Mouse (Mus musculus) adrenal gland, adult 8-10 months (tissue): Measurements from ENCODE around the gene Vsnl1. TPM values are rescaled to one million over a fixed set of nuclear protein-coding genes. Genes with fewer than 3 reads are reported as not detected.

ENCODE experiments used
- DNase-seq: peaks from one replicate; pipeline ENCODE4 v3.0.0; 2022
- total RNA-seq, 4 experiments: library from RNA; stranded (reverse); gene quantifications; 2 replicates each; pipeline ENCODE4 v1.2.4; 2022

The Vsnl1 gene
- total RNA-seq, 4 experiments from 2014 or later, result 52.9 to 74.7 (median 58.7) TPM

DNA sequence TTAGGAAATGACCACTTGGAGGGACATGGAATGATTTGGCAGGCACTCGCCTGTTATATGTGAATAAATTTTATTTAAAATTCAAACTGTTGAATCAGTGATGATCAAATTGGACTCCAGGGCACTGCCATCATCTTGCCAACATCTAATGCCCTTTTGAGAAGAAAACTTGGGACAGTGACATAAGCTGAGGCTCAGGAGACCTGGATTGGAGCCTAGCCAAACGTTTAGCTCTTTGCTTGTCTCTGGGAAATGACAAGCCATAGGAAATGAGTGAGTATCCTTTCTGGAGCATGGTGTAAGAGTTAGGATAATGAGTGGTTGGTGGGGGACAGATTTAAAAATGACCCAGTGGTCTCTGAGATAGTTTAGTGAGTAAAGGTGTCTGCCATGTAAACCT lies 57.0 kb downstream of the Vsnl1 start:
- no peak for DNase-seq

DNA sequence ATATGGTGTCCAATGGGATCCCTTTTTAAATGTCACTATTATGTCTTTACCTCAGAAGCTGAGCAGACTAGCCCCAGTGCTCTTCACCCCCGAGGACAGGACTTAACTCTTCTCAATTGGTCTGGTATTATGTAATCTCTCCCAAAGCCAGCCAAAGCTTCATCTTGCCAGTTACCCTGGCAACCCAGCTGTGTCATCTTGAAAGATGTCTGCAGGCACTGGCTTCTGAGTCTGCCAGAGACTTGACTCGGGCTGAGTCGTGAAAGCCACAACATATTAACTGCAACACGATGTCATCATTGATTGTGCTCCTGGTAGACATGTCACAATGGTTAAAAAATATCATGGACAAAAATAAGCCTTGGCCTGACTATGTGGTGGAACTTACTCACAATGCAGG lies 66.4 kb downstream of the Vsnl1 start:
- DNase-seq, result peak; percentile 36

DNA sequence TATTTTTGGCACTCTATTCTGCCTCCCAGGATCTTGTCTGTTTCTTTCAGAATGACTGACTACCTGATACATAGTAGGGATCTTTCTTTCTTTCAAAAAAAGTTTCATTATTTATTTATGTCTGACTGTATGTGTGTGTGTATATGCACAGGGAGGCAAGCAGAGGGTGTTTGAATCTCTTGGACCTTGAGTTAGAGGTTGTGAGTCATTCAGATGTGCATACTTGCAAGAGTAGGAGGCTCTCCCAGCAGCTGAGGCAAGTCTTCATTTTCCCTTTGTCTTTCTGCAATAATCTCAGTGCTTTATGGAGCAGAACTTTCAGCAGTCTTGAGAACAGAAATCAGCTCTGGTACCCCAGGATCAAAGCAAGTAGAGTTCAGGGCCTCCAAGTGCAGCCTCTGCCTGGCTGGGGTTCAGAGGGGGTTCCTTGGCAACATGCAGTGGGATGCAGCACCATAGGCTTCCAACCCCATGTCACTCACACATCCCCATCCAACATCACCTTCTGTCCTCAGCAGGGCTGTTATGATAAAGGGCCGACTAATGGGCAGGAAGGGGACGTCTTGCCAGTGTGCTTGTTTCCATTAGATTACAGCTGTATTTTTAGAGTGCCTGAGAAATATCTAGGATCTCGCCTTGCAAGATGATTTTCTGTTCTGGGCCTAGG lies 69.2 kb downstream of the Vsnl1 start:
- no peak for DNase-seq

- no peak for DNase-seq
These were observed 71.5 kb downstream of the Vsnl1 start for GRCm38 (mm10) chr12:11364870-11365269.

DNA sequence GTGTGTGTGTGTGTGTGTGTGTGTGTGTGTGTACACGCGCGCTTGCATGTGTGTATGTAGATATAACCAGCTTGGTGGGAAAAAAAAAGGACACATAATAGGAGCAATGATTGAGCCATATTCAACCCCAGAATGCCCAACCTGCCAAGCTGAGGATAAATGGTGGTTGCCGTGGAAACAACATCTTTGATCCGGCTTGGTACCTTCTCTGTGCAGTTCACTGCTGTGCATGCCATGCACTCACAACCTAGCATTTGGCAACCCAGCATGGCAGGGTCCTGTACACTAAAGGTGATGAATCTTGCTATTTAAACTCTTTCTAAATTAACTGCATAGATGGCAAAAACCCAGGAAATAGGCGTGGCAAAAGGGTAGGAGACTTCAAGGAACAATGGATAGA lies 74.0 kb downstream of the Vsnl1 start:
- DNase-seq, result no peak

DNA sequence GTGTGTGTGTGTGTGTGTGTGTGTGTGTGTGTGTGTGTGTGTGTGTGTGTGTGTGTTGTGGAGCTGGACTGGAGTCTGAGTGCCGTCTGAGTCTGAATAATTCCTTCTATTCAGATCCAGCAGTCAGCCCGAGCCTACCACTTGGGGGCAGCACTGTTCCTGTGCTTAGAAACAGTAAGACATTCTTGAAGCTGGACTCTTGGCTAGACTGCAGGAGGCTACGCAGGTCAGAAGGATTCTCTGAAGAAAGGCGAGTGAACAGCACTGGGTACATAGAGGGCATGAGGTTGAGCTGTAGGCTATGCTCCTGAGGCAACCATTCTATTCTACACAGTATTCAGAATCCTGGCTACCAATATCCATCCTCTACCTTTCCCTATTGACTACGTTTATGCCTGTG lies 85.5 kb downstream of the Vsnl1 start:
- peak; percentile 61 for DNase-seq

DNA sequence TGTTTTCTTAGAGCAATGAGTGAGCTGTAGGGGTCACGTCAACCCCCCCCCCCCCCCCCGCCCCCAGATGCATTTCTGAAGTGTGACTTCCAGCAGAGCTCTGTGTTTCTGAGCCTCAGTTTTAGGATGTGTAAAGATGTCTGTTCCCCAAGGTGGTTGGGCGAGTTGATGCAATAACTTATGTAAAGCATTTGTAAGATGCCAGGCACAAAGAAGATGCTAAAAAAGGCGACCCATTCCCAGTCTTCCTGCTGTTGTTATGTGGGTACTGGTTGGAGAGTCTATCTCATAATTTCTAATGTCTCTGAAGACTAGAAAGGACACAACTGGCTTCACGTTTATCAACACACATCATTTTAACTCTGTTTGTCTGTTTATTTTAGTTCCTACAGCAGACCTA lies 86.5 kb downstream of the Vsnl1 start:
- DNase-seq, result no peak

DNA sequence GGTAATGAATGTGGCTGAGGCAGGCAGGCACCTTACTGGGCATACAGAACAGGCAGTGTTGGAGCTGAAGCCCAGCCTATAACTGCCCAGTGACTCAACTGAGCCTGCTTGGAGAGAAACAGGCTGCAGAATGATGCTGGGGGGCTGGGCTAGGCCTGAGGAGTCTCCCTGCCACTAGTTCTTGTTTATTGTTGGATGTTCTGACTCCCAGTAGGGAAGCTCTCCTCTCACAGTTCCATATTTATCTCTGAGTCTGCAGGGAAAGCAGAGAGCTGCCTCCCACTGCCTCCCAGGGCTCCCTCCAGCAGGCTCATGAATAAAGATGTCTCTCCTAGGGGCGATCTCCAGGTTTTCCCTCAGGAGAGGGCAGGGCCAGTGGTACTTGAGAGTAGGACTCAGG lies 88.0 kb downstream of the Vsnl1 start:
- DNase-seq, result no peak

DNA sequence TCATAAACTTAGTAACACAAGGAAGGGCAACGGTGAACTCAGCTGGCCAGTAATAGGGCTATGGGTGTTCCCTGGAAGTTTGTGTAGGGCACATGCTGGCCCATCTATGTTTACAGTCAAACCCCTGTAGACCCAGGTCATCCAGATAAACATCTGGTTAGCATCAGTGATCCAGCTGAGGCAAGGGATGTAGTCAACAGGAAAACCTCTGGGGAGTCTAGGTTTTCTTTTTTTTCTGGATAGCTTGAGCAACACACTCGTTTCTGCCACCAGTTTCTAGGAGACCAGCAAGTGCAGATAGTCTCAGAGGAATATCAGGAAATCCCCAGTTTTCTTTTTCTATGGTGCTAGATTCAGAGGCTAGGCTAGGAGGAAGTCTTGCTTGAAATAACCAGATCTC lies 90.5 kb downstream of the Vsnl1 start:
- no peak for DNase-seq

- DNase-seq, result no peak
These were observed 94.3 kb downstream of the Vsnl1 start for GRCm38 (mm10) chr12:11342020-11342600.

DNA sequence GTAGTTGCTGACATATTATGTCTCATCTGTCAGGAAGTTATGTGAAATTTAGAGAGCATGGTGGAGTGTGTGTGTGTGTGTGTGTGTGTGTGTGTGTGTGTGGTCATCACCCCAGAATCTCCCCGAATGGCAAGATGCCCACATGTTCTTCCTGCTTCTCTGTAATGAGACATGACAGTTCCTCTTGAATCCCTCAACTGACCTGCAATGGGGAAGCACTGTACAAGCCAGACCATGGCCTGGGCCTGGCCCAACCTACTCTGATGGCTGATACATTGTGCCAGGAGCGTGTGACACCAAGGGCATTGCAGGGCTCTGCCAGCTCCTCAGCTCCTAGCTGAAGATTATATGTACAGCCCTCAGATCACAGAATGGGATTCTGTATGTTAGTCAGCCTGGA lies 98.2 kb downstream of the Vsnl1 start:
- no peak for DNase-seq

DNA sequence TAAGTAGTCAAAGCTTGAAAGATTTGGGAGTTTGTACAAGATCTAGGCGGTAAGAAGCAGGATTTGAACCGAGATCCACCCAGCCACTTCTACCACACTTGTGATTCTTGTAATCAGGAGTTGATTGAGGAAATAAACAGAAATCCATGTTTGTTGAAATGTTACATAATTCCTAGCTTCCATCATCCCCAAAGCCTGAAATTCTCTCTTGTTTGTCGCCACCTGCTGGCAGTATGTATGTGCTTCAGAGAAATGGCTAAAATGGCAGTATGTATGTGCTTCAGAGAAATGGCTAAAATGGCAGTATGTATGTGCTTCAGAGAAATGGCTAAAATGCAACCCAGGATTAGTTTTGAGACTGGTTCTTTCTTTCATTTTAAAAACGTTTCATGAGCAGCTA lies 99.6 kb downstream of the Vsnl1 start:
- peak; percentile 31 for DNase-seq

- no peak for DNase-seq
These were observed 109.9 kb downstream of the Vsnl1 start for GRCm38 (mm10) chr12:11326483-11326882.

GRCm38 (mm10) chr12:11324480-11324879 lies 111.9 kb downstream of the Vsnl1 start:
- DNase-seq, result no peak

- peak; percentile 25 for DNase-seq
These were observed 118.7 kb downstream of the Vsnl1 start for GRCm38 (mm10) chr12:11317671-11318070.

GRCm38 (mm10) chr12:11313840-11314239 lies 122.6 kb downstream of the Vsnl1 start:
- no peak for DNase-seq

- DNase-seq, result no peak
These were observed 125.3 kb downstream of the Vsnl1 start for GRCm38 (mm10) chr12:11311106-11311505.

DNA sequence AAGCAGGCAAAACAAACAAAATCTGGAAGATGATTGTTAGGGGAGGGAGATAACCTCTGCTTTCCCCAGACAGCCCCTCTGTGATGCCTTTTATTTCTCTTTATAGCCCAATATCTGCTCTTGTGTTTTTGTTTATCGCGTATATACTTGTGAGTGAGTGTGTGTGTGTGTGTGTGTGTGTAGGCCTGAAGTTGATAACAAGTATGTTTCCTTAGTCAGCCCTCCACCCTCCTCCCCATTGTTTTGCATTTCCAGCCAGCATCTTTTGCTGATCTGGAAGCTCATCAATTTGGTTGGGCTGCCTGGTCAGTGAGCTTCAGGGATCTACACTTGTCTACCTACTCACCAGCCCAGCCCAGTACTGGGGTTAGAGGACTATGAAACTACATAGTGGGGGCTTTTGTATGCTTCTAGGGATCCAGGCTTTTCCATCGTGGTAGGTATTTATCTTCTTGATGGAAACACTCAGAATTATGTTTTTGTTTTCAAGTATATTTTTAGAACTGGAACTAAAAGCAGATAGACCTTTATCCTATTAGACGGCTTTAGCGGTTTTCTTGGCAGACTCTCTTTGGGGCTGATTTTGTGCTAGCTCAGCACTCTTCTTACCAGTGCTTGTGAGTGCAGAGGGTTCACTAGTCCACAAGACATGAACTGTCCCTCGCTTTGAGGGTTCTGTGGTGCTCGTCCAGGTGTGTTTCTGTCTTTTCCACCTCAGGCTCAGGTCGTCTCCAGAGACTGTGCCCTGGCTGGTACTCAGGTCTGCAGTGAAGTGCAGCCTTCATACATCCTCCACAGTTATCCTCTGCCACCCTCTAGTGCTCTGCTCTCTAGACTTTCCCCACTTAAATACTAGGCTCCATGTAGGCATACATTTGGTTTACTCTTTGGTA lies 129.4 kb downstream of the Vsnl1 start:
- DNase-seq, result no peak

GRCm38 (mm10) chr12:11300858-11301257 lies 135.6 kb downstream of the Vsnl1 start:
- DNase-seq, result no peak

GRCm38 (mm10) chr12:11286382-11286781 lies 150.0 kb downstream of the Vsnl1 start:
- DNase-seq, result no peak

DNA sequence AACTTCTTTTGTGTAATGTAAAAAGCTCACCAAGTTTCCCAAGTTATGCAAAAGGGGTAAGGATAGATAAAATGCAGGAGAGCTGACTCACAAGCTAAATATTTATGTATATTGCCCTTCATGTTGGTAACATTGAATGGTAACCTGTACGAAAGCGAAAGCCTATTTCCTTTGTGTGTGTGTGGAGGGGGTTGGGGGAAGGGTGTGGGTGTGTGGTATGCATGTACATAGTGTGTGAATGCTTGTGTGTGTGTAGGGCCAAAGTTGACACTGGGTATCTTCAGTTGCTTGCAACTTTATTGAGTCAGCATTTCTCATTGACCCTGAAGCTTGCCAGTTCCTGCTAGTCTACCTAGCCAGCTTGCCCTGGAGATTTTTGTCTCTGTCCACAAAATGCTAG lies 154.8 kb downstream of the Vsnl1 start:
- DNase-seq, result no peak

GRCm38 (mm10) chr12:11279886-11280285 lies 156.5 kb downstream of the Vsnl1 start:
- DNase-seq, result no peak

GRCm38 (mm10) chr12:11277207-11277606 lies 159.2 kb downstream of the Vsnl1 start:
- DNase-seq, result no peak

DNA sequence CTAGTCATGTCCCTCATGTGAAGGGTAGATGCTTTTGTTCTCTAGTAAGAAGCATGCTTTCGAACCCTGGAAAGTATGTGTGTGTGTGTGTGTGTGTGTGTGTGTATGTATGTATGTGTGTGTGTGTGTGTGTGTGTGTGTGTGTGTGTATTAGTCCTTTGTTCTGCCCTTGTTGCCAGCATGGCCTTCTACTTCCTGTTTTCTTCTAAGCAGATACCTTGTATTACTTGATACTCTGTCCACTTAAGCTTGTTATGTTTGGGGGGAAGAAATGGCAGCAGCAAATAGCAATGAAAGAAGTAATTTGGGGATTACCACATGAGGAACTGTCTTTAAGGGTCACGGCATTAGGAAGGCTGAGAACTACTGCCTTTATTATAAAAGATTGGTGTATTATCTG lies 159.8 kb downstream of the Vsnl1 start:
- no peak for DNase-seq
